Mouse (Mus musculus): ENCODE results near the gene Chrna3. TPM values are rescaled to one million over a fixed set of nuclear protein-coding genes. Genes with fewer than 3 reads are reported as not detected.

Chrna3 gene
- polyA plus RNA-seq, 1 experiment = 2.6 TPM

DNA sequence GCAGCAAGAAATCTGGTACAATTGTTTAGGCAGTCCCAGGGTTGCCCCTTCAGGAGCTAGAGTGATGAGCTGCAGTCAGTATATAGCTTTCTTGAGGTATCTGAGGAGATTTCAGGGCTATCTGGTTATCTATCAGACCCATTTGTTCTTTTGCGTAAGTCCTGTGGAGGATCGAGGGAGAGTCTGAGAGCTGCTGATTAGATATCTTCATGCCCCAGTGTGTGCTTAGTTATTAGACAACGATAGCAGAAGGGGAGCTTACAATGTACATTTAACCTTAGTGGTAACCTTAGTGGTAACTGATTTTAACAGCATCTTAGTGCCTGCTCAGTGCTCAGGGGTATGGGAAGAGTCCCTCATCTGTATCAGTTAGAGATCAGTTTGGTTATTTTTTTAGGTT is 30.7 kb downstream of the Chrna3 start:
- H3K27ac ChIP-seq (ENCODE audit: insufficient read depth, low read length) = no peak overlapping the region
- no peak for TF ChIP-seq POLR2A (IDR thresholded peaks at IDR 0.05; ENCODE audit: borderline replicate concordance, insufficient read depth, low read length)
- TF ChIP-seq CTCF (IDR thresholded peaks at IDR 0.05; ENCODE audit: borderline replicate concordance, insufficient read depth, low read depth, low read length) = no peak
- H3K27me3 ChIP-seq (ENCODE audit: control insufficient read depth, insufficient read depth, low read length) = no peaks in the 10 kb centered on the region
- 86% methylated on average over 3 of the region's 3 CpGs for WGBS
- H3K4me1 ChIP-seq (ENCODE audit: control insufficient read depth, insufficient read depth, low read length) = no peaks in the 10 kb centered on the region
- no peak for DNase-seq
- H3K4me3 ChIP-seq (replicated peaks; ENCODE audit: insufficient read depth, low read depth, low read length) = no peak overlapping the region

GRCm38 (mm10) chr9:54994381-54994780 is 32.0 kb downstream of the Chrna3 start:
- Histone ChIP-seq H3K27me3 (ENCODE audit: control insufficient read depth, insufficient read depth, low read length) (no peaks in the 10 kb centered on the region), H3K27ac (ENCODE audit: insufficient read depth, low read length) (no peak overlapping the region), H3K4me3 (replicated peaks; ENCODE audit: insufficient read depth, low read depth, low read length) (no peak overlapping the region), H3K4me1 (ENCODE audit: control insufficient read depth, insufficient read depth, low read length) (no peaks in the 10 kb centered on the region)
- DNase-seq = no peak
- WGBS = 47% methylated on average over 3 of the region's 3 CpGs
- no peak for TF ChIP-seq POLR2A (IDR thresholded peaks at IDR 0.05; ENCODE audit: borderline replicate concordance, insufficient read depth, low read length)
- TF ChIP-seq CTCF (IDR thresholded peaks at IDR 0.05; ENCODE audit: borderline replicate concordance, insufficient read depth, low read depth, low read length) = no peak

GRCm38 (mm10) chr9:54990362-54990761 is 36.0 kb downstream of the Chrna3 start:
- Histone ChIP-seq H3K4me3 (replicated peaks; ENCODE audit: insufficient read depth, low read depth, low read length) (no peak overlapping the region), H3K27ac (ENCODE audit: insufficient read depth, low read length) (no peak overlapping the region), H3K27me3 (ENCODE audit: control insufficient read depth, insufficient read depth, low read length) (no peaks in the 10 kb centered on the region), H3K4me1 (ENCODE audit: control insufficient read depth, insufficient read depth, low read length) (no peaks in the 10 kb centered on the region)
- 78% methylated on average over 3 of the region's 3 CpGs for WGBS
- DNase-seq = no peak
- TF ChIP-seq CTCF (IDR thresholded peaks at IDR 0.05; ENCODE audit: borderline replicate concordance, insufficient read depth, low read depth, low read length) (no peak), POLR2A (IDR thresholded peaks at IDR 0.05; ENCODE audit: borderline replicate concordance, insufficient read depth, low read length) (no peak)

DNA sequence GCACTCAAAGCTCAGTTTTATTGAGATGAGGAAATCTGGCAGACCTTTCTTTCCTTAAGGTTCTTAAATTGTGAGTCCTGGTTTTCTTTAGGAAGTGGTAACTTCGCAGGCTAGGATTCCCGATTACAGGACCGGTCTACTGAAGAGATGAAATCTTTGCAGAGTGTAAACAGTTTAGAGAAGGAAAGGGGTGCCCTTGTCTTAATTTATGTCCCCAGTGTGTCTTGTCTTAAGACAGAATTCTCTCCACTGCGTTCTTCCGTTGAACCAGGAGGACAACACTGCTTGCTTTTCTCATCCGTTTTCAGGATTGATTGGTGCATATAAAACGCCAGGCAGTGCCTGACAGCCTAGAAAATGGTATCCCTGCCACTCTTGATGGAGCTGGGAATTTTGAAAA is 44.0 kb downstream of the Chrna3 start:
- no peak for TF ChIP-seq POLR2A (IDR thresholded peaks at IDR 0.05; ENCODE audit: borderline replicate concordance, insufficient read depth, low read length)
- no peak for TF ChIP-seq CTCF (IDR thresholded peaks at IDR 0.05; ENCODE audit: borderline replicate concordance, insufficient read depth, low read depth, low read length)
- no peak overlapping the region for H3K4me3 ChIP-seq (replicated peaks; ENCODE audit: insufficient read depth, low read depth, low read length)
- H3K27me3 ChIP-seq (ENCODE audit: control insufficient read depth, insufficient read depth, low read length) = peaks cover 2% of the 10 kb centered on the region; the same call in 1 of the 2 replicates
- DNase-seq = no peak
- no peaks in the 10 kb centered on the region for H3K4me1 ChIP-seq (ENCODE audit: control insufficient read depth, insufficient read depth, low read length)
- WGBS = 33% methylated on average over 7 of the region's 7 CpGs
- H3K27ac ChIP-seq (ENCODE audit: insufficient read depth, low read length) = no peak overlapping the region

GRCm38 (mm10) chr9:54981291-54982191 is 44.8 kb downstream of the Chrna3 start:
- no peak for DNase-seq
- no peak for TF ChIP-seq POLR2A (IDR thresholded peaks at IDR 0.05; ENCODE audit: borderline replicate concordance, insufficient read depth, low read length)
- peaks cover 2% of the 10 kb centered on the region; the same call in 1 of the 2 replicates for H3K27me3 ChIP-seq (ENCODE audit: control insufficient read depth, insufficient read depth, low read length)
- no peak overlapping the region for H3K27ac ChIP-seq (ENCODE audit: insufficient read depth, low read length)
- WGBS = 1% methylated on average over 82 of the region's 85 CpGs
- H3K4me3 ChIP-seq (replicated peaks; ENCODE audit: insufficient read depth, low read depth, low read length) = peak overlapping the region; percentile 12
- H3K4me1 ChIP-seq (ENCODE audit: control insufficient read depth, insufficient read depth, low read length) = no peaks in the 10 kb centered on the region

DNA sequence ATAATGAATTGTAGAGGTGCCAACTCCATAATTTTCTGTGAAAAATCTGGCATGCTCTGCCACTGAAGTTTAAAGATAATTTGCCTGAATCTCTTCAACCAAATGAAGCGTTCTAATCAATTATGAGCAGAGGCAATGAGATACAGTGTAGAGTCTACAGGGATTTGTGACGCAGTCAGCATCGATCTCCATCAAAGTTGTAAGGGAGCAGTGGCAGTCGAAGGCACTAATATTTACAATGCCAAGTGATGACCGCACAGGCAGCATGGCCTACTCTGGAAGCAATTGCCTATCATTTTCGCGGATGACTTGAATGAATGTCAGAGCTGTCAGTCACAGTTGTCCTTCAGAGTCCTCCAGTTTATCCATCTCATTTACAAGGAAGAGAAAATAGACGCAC is 45.7 kb downstream of the Chrna3 start, which contains the start of gene Chrna5:
Gene Chrna5, plus strand, starts transcription at position 207 of the 400 bp plus-strand sequence.
- 21% methylated on average over 8 of the region's 8 CpGs for WGBS
- H3K4me1 ChIP-seq (ENCODE audit: control insufficient read depth, insufficient read depth, low read length) = no peaks in the 10 kb centered on the region
- no peak within 1 kb of the TSS for H3K27ac ChIP-seq (ENCODE audit: insufficient read depth, low read length)
- peak within 1 kb of the TSS; percentile 12 for H3K4me3 ChIP-seq (replicated peaks; ENCODE audit: insufficient read depth, low read depth, low read length)
- DNase-seq = no peak
- TF ChIP-seq POLR2A (IDR thresholded peaks at IDR 0.05; ENCODE audit: borderline replicate concordance, insufficient read depth, low read length) (no peak), CTCF (IDR thresholded peaks at IDR 0.05; ENCODE audit: borderline replicate concordance, insufficient read depth, low read depth, low read length) (no peak)
- H3K27me3 ChIP-seq (ENCODE audit: control insufficient read depth, insufficient read depth, low read length) = peaks cover 2% of the 10 kb centered on the region; the same call in 1 of the 2 replicates

DNA sequence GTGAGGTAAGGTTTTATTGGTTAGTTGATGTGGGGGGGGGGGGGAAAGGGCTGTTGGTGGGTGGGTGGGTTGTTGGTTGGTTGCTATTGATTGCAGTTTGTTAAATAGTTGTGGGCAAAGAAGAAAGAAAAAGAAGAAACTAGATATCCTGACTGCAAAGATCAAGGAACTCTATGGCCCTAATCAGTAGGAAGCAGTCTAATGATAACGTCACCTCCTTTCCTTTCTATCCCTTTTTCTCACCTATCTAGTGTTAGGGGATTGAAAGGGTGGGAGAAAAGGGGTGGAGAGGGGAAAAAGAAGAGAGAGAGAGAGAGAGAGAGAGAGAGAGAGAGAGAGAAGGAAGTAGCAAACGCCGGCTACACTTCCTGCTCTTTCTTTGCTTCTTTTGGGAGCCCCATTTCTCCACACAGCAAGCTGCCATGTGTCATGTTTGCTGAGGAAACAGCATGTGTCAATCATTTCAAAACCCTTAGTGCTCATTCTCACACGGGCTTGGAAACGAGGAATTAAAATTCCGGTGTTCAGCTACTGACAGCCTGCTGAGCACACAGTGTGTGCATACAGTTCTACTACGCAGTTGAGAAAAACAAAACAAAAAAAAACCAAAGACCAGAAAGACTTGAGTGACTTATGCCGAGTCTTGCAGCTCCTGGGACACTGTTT is 56.3 kb downstream of the Chrna3 start:
- no peak for TF ChIP-seq POLR2A (IDR thresholded peaks at IDR 0.05; ENCODE audit: borderline replicate concordance, insufficient read depth, low read length)
- DNase-seq = no peak
- Histone ChIP-seq H3K4me3 (replicated peaks; ENCODE audit: insufficient read depth, low read depth, low read length) (no peak overlapping the region), H3K4me1 (ENCODE audit: control insufficient read depth, insufficient read depth, low read length) (no peaks in the 10 kb centered on the region), H3K27ac (ENCODE audit: insufficient read depth, low read length) (no peak overlapping the region), H3K27me3 (ENCODE audit: control insufficient read depth, insufficient read depth, low read length) (no peaks in the 10 kb centered on the region)
- 37% methylated on average over 8 of the region's 8 CpGs for WGBS

GRCm38 (mm10) chr9:54963669-54964068 is 62.7 kb downstream of the Chrna3 start:
- no peaks in the 10 kb centered on the region for H3K4me1 ChIP-seq (ENCODE audit: control insufficient read depth, insufficient read depth, low read length)
- no peak overlapping the region for H3K4me3 ChIP-seq (replicated peaks; ENCODE audit: insufficient read depth, low read depth, low read length)
- TF ChIP-seq CTCF (IDR thresholded peaks at IDR 0.05; ENCODE audit: borderline replicate concordance, insufficient read depth, low read depth, low read length) = no peak
- no peak for TF ChIP-seq POLR2A (IDR thresholded peaks at IDR 0.05; ENCODE audit: borderline replicate concordance, insufficient read depth, low read length)
- no peaks in the 10 kb centered on the region for H3K27me3 ChIP-seq (ENCODE audit: control insufficient read depth, insufficient read depth, low read length)
- no peak overlapping the region for H3K27ac ChIP-seq (ENCODE audit: insufficient read depth, low read length)
- DNase-seq = no peak

Data from cerebellum, adult 2 months (tissue).